Mouse (Mus musculus) urinary bladder, adult 2 months (tissue): ENCODE results near the gene Mov10l1. TPM values are rescaled to one million over a fixed set of nuclear protein-coding genes. Genes with fewer than 3 reads are reported as not detected.

ENCODE experiments used
- DNase-seq: peaks from one replicate; pipeline ENCODE4 v3.0.0; 2022; ENCODE audit warnings: low spot score
- polyA plus RNA-seq: library from polyadenylated mRNA; depleted of rRNA; stranded (reverse); fragments of >200 nt; gene quantifications from 2 replicates; pipeline ENCODE4 v1.2.3, GENCODE M21; 2012; rRNA removed

Gene Mov10l1
- polyA plus RNA-seq, 1 experiment: 0.03 TPM

- DNase-seq: no peak
Observed at GRCm38 (mm10) chr15:89074613-89075477, 92.1 kb downstream of the Mov10l1 start, which contains the start of gene Trabd. Trabd (plus strand) TSS chr15:89075124.

DNA sequence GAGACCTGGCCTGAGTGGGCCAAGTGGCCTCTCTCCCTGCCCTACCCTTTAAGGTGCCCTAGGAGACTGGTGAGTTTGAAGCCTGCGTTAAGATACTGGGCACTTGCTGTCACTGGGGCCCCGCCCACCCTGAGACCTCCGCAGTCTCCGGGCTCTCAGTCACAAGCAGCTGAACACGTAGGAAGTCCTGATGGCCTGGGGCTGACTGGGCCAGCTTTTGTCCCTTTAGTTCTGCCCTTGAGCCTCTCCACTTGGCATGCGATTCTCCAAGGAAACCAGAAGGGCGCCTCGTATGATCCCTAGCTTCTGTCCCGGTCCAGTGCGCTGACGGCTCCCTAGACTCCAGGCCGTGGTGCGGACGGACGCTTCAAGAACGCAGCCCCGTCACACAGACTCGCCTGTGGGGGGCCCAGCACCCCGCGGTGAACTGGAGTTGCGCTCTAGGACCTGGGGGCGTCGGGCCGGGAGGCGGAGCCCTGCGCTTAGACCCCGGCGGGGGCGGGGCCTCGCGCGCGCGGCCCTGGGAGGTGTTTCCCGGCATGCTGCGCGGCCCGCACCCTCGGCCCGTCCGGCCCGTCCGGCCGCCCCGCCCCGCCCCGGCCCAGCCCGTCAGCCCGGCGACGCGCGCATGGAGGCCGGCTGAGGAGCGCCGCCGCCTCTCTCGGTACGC is 92.9 kb downstream of the Mov10l1 start:
- DNase-seq: peak; percentile 78

- peak; percentile 63 for DNase-seq
Observed at GRCm38 (mm10) chr15:89076156-89076731, 93.5 kb downstream of the Mov10l1 start.

DNA sequence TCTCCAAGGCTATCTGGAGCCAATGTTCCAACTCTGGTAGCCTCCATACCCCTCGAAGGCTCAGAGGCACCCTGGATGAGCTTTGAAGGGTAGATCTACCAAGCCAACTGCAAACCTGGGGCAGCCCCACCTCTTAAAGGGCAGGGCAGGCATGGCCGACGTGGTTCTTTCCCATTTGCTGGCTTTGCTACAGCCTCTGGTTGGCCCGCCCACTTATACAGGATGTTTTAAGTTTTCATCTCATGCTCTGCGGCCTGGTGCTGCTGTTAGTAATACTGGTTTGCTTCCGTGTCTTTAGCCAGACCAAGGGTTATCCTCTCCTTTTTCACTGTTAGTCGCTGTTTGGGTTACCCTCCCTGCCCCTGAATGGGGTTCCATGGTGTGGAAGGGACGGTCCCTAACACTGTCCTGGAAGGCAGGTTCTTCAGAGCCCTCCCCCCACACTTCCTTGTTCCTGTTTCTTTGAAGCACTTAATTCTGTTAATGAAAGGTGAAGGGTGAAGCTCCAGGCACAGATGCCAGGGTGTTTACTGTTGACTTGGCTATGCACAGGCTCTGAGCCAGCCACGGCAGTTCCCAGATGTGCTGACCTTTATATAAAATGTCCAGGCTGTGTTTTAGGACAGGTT is 95.6 kb downstream of the Mov10l1 start:
- no peak for DNase-seq

GRCm38 (mm10) chr15:89083906-89084305 is 101.2 kb downstream of the Mov10l1 start:
- no peak for DNase-seq

GRCm38 (mm10) chr15:89084826-89085225 is 102.1 kb downstream of the Mov10l1 start:
- DNase-seq: no peak

DNA sequence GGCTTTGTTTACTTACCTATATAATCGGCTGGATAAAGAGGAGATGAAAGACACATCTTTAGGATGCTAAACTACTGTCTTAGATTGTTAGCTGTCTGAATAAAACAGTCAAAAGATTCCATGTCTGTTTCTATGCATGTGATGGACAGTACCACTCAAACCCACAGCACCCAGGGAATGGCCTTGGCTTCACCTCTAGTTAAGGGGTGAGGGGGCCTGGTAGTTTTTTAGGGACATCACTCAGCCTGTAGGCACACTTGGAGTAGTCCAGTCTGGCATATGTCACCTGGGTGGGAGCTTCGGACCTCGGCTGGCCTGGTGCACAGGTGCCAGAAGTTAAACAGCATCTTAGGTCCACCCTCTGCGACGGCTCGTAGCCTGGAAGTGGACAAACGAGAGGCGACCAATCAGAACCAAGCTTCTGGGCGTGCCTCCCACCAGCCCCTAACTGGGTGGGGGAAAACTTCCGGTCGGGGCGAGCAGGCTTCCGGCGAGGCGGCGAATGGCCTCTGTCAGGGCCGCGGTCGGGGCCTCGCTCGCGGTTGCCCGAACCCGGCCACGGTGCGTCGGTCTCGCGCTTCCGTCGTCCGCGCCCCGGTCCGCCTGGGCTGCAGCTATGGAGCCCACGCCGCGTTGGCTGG is 106.0 kb downstream of the Mov10l1 start, which contains the start of gene Selenoo:
Selenoo (plus strand) TSS at position 478 of the 641 bp plus-strand sequence.
- peak; percentile 86 for DNase-seq

DNA sequence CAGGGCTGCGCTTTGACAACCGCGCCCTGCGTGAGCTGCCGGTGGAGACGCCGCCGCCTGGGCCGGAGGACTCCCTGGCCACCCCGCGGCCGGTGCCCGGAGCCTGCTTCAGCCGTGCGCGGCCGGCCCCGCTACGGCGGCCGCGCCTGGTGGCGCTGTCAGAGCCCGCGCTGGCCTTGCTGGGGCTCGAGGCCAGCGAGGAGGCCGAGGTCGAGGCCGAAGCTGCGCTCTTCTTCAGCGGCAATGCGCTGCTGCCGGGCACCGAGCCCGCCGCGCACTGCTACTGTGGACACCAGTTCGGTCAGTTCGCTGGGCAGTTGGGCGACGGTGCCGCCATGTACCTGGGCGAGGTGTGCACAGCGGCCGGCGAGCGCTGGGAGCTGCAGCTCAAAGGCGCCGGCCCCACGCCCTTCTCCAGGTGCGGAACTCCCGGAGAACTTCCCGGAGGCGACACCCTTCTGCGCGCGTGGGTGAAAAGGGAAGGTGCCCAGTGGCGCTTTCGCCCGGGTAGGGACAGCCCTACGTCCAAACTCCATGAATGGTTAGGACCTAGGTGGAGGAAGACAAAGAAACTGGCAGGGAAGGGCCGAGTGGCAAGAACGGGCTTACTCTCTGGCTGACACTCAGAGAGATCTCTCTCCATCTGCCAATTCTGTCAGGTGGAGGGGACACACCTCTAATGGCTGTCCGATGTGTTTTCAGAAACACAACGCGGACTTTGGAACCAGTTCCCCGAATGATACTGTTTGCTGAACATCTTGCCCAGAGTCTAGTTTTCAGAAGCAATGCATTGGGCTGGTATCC is 106.7 kb downstream of the Mov10l1 start:
- peak; percentile 39 for DNase-seq

DNA sequence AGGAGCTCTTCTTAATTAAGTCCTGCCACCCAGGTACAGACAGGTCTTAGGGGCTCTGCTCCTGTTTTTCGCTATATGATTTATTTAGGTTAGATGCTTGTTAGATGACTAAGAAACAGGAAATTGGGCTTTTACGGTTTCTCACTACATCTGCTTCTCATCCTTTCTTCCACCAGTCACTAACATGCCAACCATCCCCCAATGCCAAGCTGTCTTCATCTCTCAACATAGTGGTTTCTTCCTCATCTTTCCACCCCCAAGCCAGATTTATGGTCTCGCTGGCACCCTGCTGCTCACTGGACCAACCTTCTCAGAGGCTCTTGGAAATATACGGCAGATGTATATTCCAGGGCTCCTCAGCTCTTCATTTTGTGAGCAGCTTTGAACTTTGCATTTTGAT is 108.0 kb downstream of the Mov10l1 start:
- no peak for DNase-seq

DNA sequence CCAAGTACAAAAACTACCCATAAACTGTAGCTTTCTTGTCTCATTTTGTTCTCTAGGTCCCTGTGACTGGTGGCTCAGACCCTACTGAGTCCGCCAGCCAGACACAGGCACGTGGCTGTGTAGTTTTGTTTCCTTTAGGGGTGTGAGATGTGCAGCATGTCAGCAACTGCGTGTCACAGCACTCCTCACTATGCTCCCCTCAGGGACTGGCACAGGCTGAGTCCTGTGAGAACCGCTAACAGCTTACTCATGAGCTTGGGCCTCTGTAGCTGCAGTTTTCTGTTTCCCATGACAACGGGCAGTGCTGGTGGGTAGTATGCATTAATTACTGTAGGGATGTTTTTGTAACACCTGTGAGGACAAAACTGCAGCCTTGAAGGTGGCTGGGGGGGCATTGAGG is 109.5 kb downstream of the Mov10l1 start:
- no peak for DNase-seq

DNA sequence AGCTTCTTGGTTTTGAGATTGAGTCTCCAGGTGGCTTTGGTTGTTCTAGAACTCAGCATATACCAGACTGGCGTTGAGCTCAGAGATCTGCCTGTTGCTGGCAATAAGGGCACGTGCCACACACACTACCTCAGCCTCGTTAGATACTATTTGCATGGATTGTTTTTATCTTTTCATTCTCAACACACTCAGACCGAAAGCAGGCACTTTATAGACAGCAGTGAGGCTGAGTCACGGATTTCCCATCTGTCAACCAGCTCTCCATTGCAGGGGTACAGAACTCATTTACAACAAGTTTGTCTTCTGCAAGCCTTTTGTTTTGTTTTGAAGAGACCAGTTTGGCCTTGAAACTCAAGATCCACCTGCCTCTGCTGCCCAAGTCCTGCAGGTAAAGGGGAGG is 114.7 kb downstream of the Mov10l1 start:
- no peak for DNase-seq

DNA sequence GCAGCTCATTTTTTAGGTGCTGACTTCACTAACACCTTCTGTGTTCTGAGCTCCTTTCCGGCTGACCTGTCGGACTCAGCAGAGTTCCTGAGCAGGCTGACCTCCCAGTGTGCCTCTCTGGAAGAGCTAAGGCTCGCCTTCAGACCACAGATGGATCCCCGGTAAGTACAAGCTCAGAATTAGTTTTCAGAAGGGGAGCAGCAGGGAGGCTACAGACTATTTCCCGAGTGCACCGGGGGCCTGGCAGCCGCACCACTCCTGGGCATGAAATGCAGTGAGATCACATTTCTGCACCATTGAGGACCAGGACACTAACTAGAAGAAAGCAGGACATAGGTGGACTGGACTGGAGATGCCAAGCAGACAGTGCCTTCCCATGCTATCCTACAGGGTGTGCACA is 115.9 kb downstream of the Mov10l1 start:
- DNase-seq: no peak

DNA sequence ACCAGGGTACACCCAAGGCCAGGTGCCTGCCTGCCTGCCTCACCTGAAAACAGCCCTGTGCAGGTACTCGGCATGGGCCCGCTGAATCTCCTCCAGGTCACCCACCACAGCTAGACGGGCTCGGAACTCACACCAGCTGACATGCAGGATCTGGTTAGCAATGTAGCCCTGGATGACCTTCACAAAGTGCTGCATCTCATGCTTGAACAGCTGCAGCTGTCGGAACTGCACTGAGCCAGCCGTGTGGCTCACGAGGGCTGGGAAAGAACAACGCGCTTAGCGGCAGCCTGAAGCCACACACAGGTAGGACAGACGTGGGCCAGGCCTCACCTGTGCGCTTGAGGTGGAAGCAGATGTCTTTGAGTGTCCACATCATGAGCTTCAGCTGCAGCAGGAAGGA is 118.1 kb downstream of the Mov10l1 start:
- DNase-seq: no peak

DNA sequence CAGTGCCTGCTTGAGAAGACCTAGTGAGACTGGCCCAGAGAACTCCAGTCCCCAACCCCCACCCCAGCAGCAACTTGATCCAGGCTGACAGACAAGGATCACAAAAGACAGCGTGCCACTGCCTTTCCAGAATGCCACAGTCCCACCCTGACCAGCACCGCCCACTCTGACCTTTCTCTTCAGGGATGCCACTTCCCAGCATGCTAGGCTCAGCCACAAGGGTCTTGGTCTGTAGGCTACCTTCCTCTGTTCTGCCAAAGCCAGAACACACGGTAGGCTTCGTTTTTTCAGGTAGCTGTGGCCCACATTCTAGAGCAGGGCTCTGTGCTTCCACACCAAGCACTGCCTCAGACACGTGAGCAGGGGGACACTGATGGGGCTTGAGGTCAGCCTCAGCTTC is 119.9 kb downstream of the Mov10l1 start:
- DNase-seq: no peak

DNA sequence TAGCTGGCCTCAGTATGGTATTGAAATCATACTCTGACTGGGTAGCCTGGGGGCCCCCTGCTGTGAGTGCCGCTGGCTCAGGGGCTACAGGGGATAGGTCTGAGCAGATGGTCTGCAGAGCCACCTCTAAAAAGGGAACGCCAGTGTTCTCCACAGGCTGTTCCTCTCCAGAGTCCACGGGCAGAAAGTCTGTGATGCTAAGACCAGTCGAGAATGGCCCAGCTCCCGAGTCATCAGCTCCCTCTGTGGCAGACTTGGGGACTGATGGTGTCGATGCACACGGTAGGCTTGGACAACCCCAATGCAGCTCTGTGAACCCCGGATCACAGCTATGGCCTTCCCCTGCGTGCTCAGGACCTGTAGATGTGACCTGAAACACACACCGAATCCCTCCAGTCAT is 121.2 kb downstream of the Mov10l1 start:
- DNase-seq: no peak

GRCm38 (mm10) chr15:89104425-89104824 is 121.7 kb downstream of the Mov10l1 start:
- no peak for DNase-seq

Other genes starting within 250 kb of the Mov10l1 start
- 13.7 and 21.7 TPM in 2 replicates for gene Brd1, start 248.7 kb upstream of the Mov10l1 start, polyA plus RNA-seq
- gene Zbed4, start 231.2 kb upstream of the Mov10l1 start, polyA plus RNA-seq: 3.2 and 4.1 TPM in 2 replicates
- gene Alg12, start 163.6 kb upstream of the Mov10l1 start, polyA plus RNA-seq: 16.3 TPM in 2 replicates
- gene Creld2, start 163.3 kb upstream of the Mov10l1 start, polyA plus RNA-seq: 31.0 and 36.2 TPM in 2 replicates
- gene Pim3, start 120.7 kb upstream of the Mov10l1 start, polyA plus RNA-seq: 11.7 and 12.4 TPM in 2 replicates
- not detected in 2 replicates for gene Ttll8, start 28.5 kb upstream of the Mov10l1 start, polyA plus RNA-seq
- 0.01 TPM in 1 of 2 replicates, not detected in the other for gene Mlc1, start 3.9 kb upstream of the Mov10l1 start, polyA plus RNA-seq
- 0.67 and 0.78 TPM in 2 replicates for gene Panx2, start 76.8 kb downstream of the Mov10l1 start, polyA plus RNA-seq
- 33.3 and 36.9 TPM in 2 replicates for gene Trabd, start 92.2 kb downstream of the Mov10l1 start, polyA plus RNA-seq
- gene Selenoo, start 106.2 kb downstream of the Mov10l1 start, polyA plus RNA-seq: 25.0 and 27.2 TPM in 2 replicates
- gene Tubgcp6, start 140.2 kb downstream of the Mov10l1 start, polyA plus RNA-seq: 15.3 and 15.4 TPM in 2 replicates
- 27.2 and 36.4 TPM in 2 replicates for gene Hdac10, start 145.8 kb downstream of the Mov10l1 start, polyA plus RNA-seq
- 44.5 and 49.8 TPM in 2 replicates for gene Mapk12, start 157.8 kb downstream of the Mov10l1 start, polyA plus RNA-seq
- gene Mapk11, start 166.7 kb downstream of the Mov10l1 start, polyA plus RNA-seq: 6.6 and 7.5 TPM in 2 replicates
- 171 and 187 TPM in 2 replicates for gene Plxnb2, start 197.9 kb downstream of the Mov10l1 start, polyA plus RNA-seq
- 16.0 and 23.8 TPM in 2 replicates for gene Dennd6b, start 213.6 kb downstream of the Mov10l1 start, polyA plus RNA-seq
- 29.1 and 41.4 TPM in 2 replicates for gene Ppp6r2, start 228.6 kb downstream of the Mov10l1 start, polyA plus RNA-seq